Mouse (Mus musculus): ENCODE measurements at regions not wholly inside any gene's neighbourhood (a gene's known extent, or its start where the extent isn't known, plus 50 kb on each side); places are given as distances from the start of the nearest gene placed in this dataset.
A peak's percentile ranks its signal among the peaks of the same experiment; 100 is the strongest.

- no peak for DNase-seq
Measured at GRCm38 (mm10) chr4:106175352-106175751, 140.7 kb upstream of the Usp24 start.

GRCm38 (mm10) chr4:106185745-106186501, 130.1 kb upstream of the Usp24 start:
- DNase-seq = no peak

GRCm38 (mm10) chr4:106186684-106187083, 129.3 kb upstream of the Usp24 start:
- DNase-seq = no peak

- no peak for DNase-seq
Measured at GRCm38 (mm10) chr4:106190248-106190647, 125.8 kb upstream of the Usp24 start.

- DNase-seq = no peak
Measured at GRCm38 (mm10) chr4:106191331-106191730, 124.7 kb upstream of the Usp24 start.

GRCm38 (mm10) chr4:106191843-106192242, 124.2 kb upstream of the Usp24 start:
- DNase-seq = no peak

- no peak for DNase-seq
Measured at GRCm38 (mm10) chr4:106193204-106193945, 122.6 kb upstream of the Usp24 start.

GRCm38 (mm10) chr4:106195497-106196166, 120.4 kb upstream of the Usp24 start:
- no peak for DNase-seq

GRCm38 (mm10) chr4:106199833-106200232, 116.2 kb upstream of the Usp24 start:
- DNase-seq = peak; percentile 47

- peak; percentile 41 for DNase-seq
Measured at GRCm38 (mm10) chr4:106200241-106200640, 115.8 kb upstream of the Usp24 start.

- no peak for DNase-seq
Measured at GRCm38 (mm10) chr4:106202554-106202953, 113.5 kb upstream of the Usp24 start.

- no peak for DNase-seq
Measured at GRCm38 (mm10) chr4:106205200-106205599, 110.8 kb upstream of the Usp24 start.

GRCm38 (mm10) chr4:106206023-106206422, 110.0 kb upstream of the Usp24 start:
- no peak for DNase-seq

- DNase-seq = no peak
Measured at GRCm38 (mm10) chr4:106209465-106209864, 106.5 kb upstream of the Usp24 start.

- DNase-seq = no peak
Measured at GRCm38 (mm10) chr4:106209975-106210374, 106.0 kb upstream of the Usp24 start.

- DNase-seq = no peak
Measured at GRCm38 (mm10) chr4:106214170-106214569, 101.8 kb upstream of the Usp24 start.

- DNase-seq = no peak
Measured at GRCm38 (mm10) chr4:106220621-106221020, 95.4 kb upstream of the Usp24 start.

- DNase-seq = peak; percentile 71
Measured at GRCm38 (mm10) chr4:106225184-106225862, 90.7 kb upstream of the Usp24 start.

- peak; percentile 16 for DNase-seq
Measured at GRCm38 (mm10) chr4:106227428-106227827, 88.6 kb upstream of the Usp24 start.

- peak; percentile 84 for DNase-seq
Measured at GRCm38 (mm10) chr4:106228534-106228933, 87.5 kb upstream of the Usp24 start.

- no peak for DNase-seq
Measured at GRCm38 (mm10) chr4:106229526-106229925, 86.5 kb upstream of the Usp24 start.

GRCm38 (mm10) chr4:106232499-106232970, 83.5 kb upstream of the Usp24 start:
- peak; percentile 37 for DNase-seq

Data from heart, postnatal 4 days (tissue).